Mouse (Mus musculus): ENCODE measurements at regions not wholly inside any gene's neighbourhood (a gene's known extent, or its start where the extent isn't known, plus 50 kb on each side); places are given as distances from the start of the nearest gene placed in this dataset.

DNA sequence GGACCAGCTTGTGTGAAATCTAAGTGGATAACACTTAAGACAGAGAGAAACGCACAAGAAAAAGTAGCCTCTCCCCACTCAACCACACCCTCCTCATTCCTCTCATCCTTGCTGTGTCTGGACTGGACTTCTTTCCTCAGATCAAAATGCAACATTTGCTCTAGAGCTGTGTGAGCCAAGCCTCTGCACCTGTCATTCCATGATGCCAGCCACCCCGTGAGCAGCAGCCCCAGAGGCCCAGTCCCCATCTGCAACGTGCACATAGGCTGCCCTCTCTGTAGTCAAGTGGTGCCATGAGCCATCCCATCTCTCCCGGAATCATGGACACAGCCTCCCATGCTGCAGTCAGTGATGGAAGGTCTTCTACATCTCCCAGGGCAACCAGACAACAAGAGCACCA, 55.1 kb upstream of the Gpc1 start:
- DNase-seq (ENCODE audit: low read depth, low spot score): no peak

GRCm38 (mm10) chr1:92775908-92776307, 55.5 kb upstream of the Gpc1 start:
- DNase-seq (ENCODE audit: low read depth, low spot score): no peak

GRCm38 (mm10) chr1:92774743-92775692, 56.4 kb upstream of the Gpc1 start:
- peak; percentile 65 for DNase-seq (ENCODE audit: low read depth, low spot score)

GRCm38 (mm10) chr1:92774006-92774405, 57.4 kb upstream of the Gpc1 start:
- DNase-seq (ENCODE audit: low read depth, low spot score): peak; percentile 19

- DNase-seq (ENCODE audit: low read depth, low spot score): no peak
Observed at GRCm38 (mm10) chr1:92772784-92773113, 58.7 kb upstream of the Gpc1 start.

DNA sequence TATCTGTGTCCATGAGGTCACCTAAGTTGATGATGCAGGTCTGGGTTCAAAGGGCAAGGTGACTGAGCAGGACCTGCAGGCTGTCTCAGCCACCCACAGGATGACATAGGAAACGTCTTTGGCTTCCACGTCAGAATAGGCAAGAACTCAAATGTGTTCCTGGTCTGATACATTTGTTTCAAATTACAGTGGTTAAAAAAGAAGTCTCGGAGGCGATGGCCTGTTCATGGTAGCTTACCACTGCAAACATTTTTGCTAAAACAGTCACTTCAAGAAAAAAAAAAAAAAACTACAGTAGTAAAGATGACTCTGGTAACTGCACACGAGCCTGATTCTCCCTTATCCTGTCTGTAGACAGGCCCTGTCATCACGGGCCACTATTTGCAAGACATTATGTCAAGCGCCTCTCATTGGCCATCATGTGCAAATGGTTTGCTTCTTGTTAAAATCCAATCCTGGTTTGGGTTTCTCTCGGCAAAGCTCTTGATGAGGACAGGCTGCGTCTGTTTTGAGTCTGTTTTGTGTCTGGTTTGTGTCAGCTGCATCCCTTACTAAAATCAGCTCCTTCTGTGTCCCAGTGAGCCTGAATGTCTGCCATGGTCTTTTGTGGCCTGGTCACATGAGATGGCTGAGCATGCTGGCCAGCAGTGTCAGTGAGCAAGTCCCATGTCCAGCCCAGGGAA, 59.2 kb upstream of the Gpc1 start:
- no peak for DNase-seq (ENCODE audit: low read depth, low spot score)

- no peak for DNase-seq (ENCODE audit: low read depth, low spot score)
Observed at GRCm38 (mm10) chr1:92769696-92770095, 61.7 kb upstream of the Gpc1 start.

DNA sequence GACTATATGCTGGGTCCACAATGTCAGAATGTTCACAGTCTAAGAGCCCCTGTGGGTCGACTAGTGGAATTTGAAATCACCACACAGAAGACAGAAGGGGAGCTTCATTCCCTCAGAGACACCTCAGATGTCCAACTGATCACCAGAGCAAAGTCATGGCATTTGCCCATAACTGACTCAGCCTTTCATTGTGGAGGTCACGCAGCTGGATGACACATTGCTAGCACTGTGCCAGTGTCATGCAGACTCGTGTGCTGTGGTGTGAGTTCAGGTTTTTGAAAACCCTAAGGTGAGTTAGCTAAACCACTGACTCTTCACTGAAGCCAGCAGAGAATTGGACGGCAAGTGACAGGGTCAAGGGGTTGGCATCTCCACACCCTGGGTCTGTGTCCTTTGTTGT, 62.3 kb upstream of the Gpc1 start:
- no peak for DNase-seq (ENCODE audit: low read depth, low spot score)

DNA sequence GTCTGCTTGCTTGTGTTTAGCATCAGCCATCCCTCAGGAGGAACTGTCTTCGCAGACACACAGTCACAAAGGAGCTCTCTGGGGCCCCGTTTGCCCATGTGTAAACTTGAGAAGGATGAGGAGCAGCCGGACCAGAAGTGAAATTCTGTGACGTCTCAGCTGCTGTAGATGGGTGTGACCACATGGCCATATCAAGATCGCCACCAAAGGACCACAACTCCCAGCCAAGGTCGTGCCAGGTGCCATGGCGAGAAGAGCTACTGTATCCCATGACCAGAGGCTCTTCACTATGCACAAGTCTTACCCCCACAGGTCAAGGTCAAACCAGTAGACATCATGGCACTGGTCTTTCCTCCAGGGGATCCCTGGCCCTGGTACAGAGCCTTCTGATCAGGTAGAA, 64.9 kb upstream of the Gpc1 start:
- DNase-seq (ENCODE audit: low read depth, low spot score): no peak

- DNase-seq (ENCODE audit: low read depth, low spot score): no peak
Observed at GRCm38 (mm10) chr1:92754793-92755488, 76.5 kb upstream of the Gpc1 start.

- DNase-seq (ENCODE audit: low read depth, low spot score): no peak
Observed at GRCm38 (mm10) chr1:92751700-92752136, 79.7 kb upstream of the Gpc1 start.

GRCm38 (mm10) chr1:92749475-92749874, 82.0 kb upstream of the Gpc1 start:
- DNase-seq (ENCODE audit: low read depth, low spot score): no peak

DNA sequence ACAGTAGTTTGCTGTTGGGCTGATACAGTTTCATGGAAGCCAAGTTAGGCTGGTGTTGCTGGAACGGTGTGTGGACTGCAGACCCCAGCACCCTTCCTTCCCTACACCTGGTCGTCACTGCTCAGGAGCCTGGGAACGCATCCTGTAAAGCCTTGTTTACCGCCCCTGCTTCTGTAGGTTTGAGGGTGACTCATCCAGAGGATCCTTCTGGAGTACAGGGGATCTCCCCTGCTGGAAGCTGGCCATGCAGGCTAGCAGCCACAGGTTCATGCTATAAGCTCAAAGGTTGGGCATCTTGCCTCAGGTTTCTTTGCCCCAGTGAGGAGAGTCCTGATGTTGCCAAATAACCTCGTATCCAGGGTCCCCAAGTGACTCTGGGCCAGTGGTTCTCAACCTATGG, 86.2 kb upstream of the Gpc1 start:
- no peak for DNase-seq (ENCODE audit: low read depth, low spot score)

DNA sequence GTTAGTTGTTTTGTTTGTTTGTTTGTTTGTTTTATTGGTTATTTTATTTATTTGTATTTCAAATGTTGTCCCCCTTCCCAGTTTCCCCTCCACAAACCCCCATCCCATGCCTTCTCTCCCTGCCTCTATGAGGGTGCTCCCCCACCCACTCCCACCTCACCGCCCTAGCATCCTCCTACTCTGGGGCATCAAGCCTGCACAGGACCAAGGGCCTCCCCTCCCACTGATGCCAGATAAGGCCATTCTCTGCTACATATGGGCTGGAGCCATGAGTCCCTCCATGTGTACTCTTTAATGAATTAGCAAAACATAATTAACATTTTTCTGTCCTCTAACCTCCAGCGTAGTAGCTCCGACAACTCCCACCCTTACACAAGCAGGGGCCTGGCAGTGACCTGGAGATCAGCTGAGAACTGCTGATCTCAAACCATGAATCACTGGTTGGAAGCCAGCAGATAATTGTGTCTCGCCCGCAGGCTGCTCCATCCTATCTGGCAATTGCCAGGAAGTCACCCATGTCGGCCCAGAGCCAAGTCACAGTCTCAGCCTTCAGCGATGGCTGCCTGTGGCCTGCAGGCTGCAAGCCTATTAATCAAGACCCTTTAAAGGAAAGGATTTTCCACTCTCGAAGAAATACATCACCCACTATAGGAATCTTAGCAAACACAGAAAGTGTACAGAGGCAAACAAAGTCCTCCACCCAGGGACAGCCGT, 86.8 kb upstream of the Gpc1 start:
- no peak for DNase-seq (ENCODE audit: low read depth, low spot score)

DNA sequence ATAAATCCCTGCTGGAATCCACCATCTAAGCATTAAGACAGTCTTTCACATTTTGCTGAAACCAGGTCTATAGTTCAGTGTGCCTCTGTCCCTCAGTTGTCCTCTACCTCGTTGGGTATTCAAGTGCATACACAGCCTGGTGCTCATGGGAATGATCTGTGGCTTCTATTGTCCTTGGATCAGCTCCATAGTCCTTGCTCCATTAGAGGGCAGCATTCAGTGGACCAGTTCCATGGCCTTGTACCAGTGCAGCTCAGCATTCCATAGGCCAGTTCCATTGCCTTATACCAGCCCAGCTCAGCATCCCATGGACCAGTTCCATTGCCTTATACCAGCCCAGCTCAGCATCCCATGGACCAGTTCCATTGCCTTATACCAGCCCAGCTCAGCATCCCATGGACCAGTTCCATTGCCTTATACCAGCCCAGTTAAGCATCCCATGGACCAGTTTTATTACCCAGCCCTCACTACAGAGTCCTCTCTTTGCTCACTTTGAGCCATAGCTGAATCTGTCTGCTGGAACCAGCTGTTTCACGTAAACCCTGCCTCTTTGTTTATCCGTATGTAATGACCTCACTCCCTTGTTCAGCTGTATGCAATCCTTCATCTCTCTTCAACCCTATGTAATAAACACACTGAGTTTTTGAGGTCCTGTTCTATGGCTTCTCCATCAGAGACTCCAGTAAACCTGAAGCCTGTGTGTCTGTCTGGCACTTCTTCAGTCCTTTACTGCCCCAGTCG, 88.4 kb upstream of the Gpc1 start:
- no peak for DNase-seq (ENCODE audit: low read depth, low spot score)

DNA sequence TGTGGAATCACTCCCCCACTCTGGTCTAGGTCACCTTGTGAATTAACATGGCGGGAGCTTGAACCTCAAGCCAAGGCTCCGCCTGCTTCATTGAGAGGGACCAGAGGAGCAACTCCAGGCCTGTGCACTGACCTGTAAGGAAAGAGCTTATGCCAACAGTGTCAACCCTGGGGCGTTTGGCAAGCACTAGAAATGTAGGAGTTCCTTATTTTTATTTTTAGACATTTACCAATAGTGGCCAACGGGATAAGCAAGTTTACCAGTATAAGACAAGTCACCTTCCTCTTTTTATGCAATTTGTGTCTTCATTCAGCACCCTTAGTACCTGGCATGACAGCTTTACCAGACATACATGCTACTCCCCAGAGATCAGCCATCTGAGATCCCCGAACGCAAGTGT, 89.1 kb upstream of the Gpc1 start:
- DNase-seq (ENCODE audit: low read depth, low spot score): no peak

GRCm38 (mm10) chr1:92741047-92741446, 90.4 kb upstream of the Gpc1 start:
- no peak for DNase-seq (ENCODE audit: low read depth, low spot score)

GRCm38 (mm10) chr1:92737600-92738197, 89.1 kb upstream of the Otos start:
- no peak for DNase-seq (ENCODE audit: low read depth, low spot score)

DNA sequence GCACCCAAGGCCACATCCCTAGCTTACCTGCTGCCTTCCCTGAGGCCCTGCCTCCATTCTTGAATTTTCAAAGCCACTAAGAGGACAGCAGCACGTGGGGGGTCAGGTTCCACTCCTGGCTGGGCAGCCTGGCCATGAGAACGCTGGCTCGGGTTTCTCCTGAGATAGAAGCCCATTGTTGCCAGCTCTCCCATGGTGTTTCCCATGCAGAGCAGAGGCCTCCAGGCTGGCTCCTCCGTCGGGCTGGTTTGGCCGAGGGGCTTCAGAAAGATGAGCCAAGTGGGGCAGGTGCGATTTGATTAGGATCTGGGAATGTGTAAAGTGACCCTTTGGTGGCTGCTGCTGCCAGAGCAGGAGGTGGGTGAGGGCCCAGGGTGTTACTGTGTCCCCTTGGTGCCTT, 87.8 kb upstream of the Otos start:
- no peak for DNase-seq (ENCODE audit: low read depth, low spot score)

DNA sequence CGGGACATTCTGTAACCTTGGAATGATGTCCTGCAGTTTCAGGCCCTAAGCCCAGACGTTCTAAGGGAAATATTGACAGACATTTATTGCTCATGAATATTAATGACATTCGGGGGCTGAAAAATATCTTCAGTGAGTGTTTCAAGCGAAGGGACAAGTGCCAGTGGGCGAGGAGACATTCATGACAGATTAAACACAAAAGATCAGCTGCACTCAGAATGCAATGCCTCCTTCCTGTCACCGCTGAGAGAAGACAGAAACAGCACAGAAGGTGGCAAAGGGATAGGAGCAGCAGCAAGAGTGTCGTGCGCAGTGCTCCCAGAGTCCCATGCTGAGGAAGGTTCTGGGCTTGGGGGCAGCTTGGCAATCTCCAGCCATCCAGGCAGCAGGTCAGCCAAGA, 85.1 kb upstream of the Otos start:
- DNase-seq (ENCODE audit: low read depth, low spot score): no peak
